Mouse (Mus musculus) lung, embryonic 16.5 days (tissue): ENCODE measurements around the gene Ppip5k2. TPM values are rescaled to one million over a fixed set of nuclear protein-coding genes. Genes with fewer than 3 reads are reported as not detected.

ENCODE experiments used
- ATAC-seq: fragments of 200-750 bp; cut with Nextera tagmentation; 2 replicates; pipeline ENCODE4 v1.8.0; 2017; ENCODE audit warnings: low read depth, mild to moderate bottlenecking, moderate library complexity
- H3K27ac ChIP-seq: fragments of 300-500 bp; sonication (generic); 2 replicates; pipeline ENCODE4 v1.5.1; 2014; ENCODE audit warnings: mild to moderate bottlenecking, control low read depth, low read length
- H3K27me3 ChIP-seq: fragments of 300-500 bp; sonication (generic); 2 replicates; pipeline ENCODE4 v1.6.1; 2014; ENCODE audit warnings: low read depth, low read length, mixed read lengths; ENCODE audit not compliant: control insufficient read depth, insufficient read depth
- H3K36me3 ChIP-seq: fragments of 300-500 bp; sonication (generic); 2 replicates; pipeline ENCODE4 v1.6.1; 2014; ENCODE audit warnings: low read length; ENCODE audit not compliant: control insufficient read depth, insufficient read depth
- H3K4me1 ChIP-seq: fragments of 300-500 bp; sonication (generic); replicated peaks from 2 replicates; pipeline ENCODE4 v1.6.1; 2014; ENCODE audit warnings: low read length, mixed read lengths; ENCODE audit not compliant: control insufficient read depth, insufficient read depth
- H3K4me2 ChIP-seq: fragments of 300-500 bp; sonication (generic); 2 replicates; pipeline ENCODE4 v1.6.1; 2014; ENCODE audit warnings: low read depth, low read length, control low read depth
- H3K4me3 ChIP-seq: fragments of 300-500 bp; sonication (generic); 2 replicates; pipeline ENCODE4 v1.5.1; 2014; ENCODE audit warnings: mild to moderate bottlenecking, low read length, control low read depth
- H3K9ac ChIP-seq: fragments of 300-500 bp; sonication (generic); 2 replicates; pipeline ENCODE4 v1.6.1; 2014; ENCODE audit warnings: low read length, control low read depth
- H3K9me3 ChIP-seq: fragments of 300-500 bp; sonication (generic); 2 replicates; pipeline ENCODE4 v1.6.1; 2016; ENCODE audit warnings: low read length; ENCODE audit not compliant: control insufficient read depth
- WGBS: fragments of 180-500 bp; shearing (Covaris S2); extraction: QIAGEN DNeasy Blood & Tissue Kit; methylation state at CpG from one replicate; pipeline ENCODE4 v1.1.7; 2014; 5-methylcytosine and 5-hydroxymethylcytosine counted together
- polyA plus RNA-seq: library from polyadenylated mRNA; unstranded; fragments of >200 nt; fragmentation: Nextera tagmentation; extraction: Ambion mirVana; gene quantifications from 2 replicates; pipeline ENCODE4 v1.2.1, GENCODE M21; 2015

The Ppip5k2 gene
- polyA plus RNA-seq, 1 experiment from 2014 or later, result 22.9 TPM

DNA sequence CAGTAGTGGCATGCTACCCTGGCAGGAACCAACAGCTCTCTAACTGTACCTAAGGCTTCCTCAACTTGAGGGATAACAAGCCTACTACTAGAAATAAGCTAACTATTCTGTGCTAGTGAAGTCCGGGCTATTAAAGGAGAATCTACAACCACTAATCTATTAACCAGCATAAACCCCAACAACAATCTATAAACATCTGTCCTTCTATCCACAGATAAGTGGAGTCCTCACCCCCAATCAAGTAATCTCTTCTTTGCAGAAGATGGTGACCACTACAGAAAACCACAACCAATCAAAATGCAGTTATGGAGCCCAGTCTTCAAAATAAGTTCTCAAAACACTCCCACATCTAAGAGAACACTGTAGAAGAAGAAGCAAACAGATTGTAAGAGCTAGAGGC, 27.1 kb downstream of the Ppip5k2 start:
- H3K9me3 ChIP-seq, result no peaks in the 10 kb centered on the region
- no peak for ATAC-seq
- H3K9ac ChIP-seq, result no peak overlapping the region
- no peak overlapping the region for H3K27ac ChIP-seq
- H3K4me1 ChIP-seq, result no peaks in the 10 kb centered on the region
- WGBS, result 100% methylated on average over 1 of the region's 1 CpGs
- H3K36me3 ChIP-seq, result peaks cover 22% of the 10 kb centered on the region
- H3K4me2 ChIP-seq, result no peak overlapping the region
- H3K4me3 ChIP-seq, result no peak overlapping the region
- H3K27me3 ChIP-seq, result no peaks in the 10 kb centered on the region

DNA sequence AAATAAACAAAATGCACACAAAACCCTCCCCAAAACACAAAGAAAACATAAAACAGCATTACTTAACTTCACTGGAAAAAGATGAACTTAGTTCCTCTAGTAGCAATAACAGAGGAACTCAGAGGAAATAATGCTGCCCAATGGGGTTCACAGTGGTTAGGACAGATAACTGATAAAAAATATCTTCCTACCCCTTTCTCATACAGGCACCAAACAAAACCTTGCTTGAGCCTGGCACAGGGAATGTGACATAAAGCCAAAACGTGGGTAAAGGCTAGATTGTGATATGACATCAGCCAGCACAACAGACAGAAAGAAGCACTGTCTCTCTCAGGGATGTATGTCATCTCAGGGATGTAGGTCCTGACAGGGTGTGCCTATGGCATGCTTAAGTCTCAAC, 40.9 kb downstream of the Ppip5k2 start:
- Histone ChIP-seq H3K27ac (no peak overlapping the region), H3K4me1 (no peaks in the 10 kb centered on the region), H3K4me3 (no peak overlapping the region), H3K36me3 (peaks cover 6% of the 10 kb centered on the region), H3K27me3 (no peaks in the 10 kb centered on the region), H3K9me3 (no peaks in the 10 kb centered on the region), H3K4me2 (no peak overlapping the region), H3K9ac (no peak overlapping the region)
- no peak for ATAC-seq
- WGBS, result 66% methylated on average over 1 of the region's 1 CpGs

DNA sequence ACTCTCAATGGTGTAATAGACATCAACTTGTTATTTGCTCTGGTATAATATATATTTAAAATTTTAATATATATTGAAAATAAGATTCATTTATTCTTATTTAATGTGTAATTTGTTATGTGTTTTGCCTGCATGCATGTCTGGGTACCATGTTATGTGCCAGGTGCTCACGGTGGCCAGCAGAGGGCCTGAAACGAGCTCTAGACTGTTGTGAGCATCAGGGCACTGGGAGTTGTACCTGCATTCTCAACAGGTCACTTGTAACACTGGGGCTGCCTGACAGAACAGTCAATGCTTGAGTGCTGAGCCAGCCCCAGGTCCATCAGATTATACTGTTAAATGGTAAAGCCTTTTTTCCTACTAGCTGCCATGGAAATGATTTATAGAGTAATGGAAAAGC, 43.5 kb downstream of the Ppip5k2 start:
- Histone ChIP-seq H3K27me3 (no peaks in the 10 kb centered on the region), H3K4me2 (no peak overlapping the region), H3K27ac (no peak overlapping the region), H3K4me1 (no peaks in the 10 kb centered on the region), H3K9ac (no peak overlapping the region), H3K4me3 (no peak overlapping the region), H3K36me3 (peaks cover 6% of the 10 kb centered on the region), H3K9me3 (no peaks in the 10 kb centered on the region)
- WGBS, result 49% methylated on average over 2 of the region's 2 CpGs
- no peak for ATAC-seq

DNA sequence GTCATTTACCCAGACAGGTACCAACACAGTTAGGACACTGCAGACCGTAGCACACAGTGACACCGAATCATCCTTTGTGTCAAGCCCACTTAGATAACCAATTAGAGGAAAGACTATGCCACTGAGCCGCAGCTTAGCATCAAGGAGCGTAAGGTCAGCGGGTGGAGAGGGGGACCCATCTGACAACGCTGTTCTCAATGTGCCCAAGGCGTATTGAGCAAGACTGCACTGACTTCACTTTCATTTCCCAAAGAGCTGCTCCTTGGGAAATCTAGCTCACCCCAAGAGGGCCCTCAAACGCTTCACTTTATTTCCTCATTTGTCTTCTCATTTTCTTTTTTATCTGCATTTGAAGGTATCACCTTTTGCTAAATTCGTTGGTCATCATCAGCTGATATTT, 51.8 kb downstream of the Ppip5k2 start:
- no peak overlapping the region for H3K9ac ChIP-seq
- no peaks in the 10 kb centered on the region for H3K4me1 ChIP-seq
- 89% methylated on average over 9 of the region's 9 CpGs for WGBS
- H3K4me2 ChIP-seq, result no peak overlapping the region
- no peak for ATAC-seq
- peaks cover 14% of the 10 kb centered on the region for H3K36me3 ChIP-seq
- no peaks in the 10 kb centered on the region for H3K27me3 ChIP-seq
- no peaks in the 10 kb centered on the region for H3K9me3 ChIP-seq
- H3K27ac ChIP-seq, result no peak overlapping the region
- H3K4me3 ChIP-seq, result no peak overlapping the region

GRCm38 (mm10) chr1:97714334-97714868, 55.8 kb downstream of the Ppip5k2 start:
- H3K27me3 ChIP-seq, result no peaks in the 10 kb centered on the region
- ATAC-seq, result no peak
- peaks cover 13% of the 10 kb centered on the region for H3K36me3 ChIP-seq
- H3K4me3 ChIP-seq, result no peak overlapping the region
- H3K4me2 ChIP-seq, result no peak overlapping the region
- 74% methylated on average over 11 of the region's 11 CpGs for WGBS
- H3K27ac ChIP-seq, result no peak overlapping the region
- H3K9ac ChIP-seq, result no peak overlapping the region
- no peaks in the 10 kb centered on the region for H3K4me1 ChIP-seq
- H3K9me3 ChIP-seq, result no peaks in the 10 kb centered on the region

DNA sequence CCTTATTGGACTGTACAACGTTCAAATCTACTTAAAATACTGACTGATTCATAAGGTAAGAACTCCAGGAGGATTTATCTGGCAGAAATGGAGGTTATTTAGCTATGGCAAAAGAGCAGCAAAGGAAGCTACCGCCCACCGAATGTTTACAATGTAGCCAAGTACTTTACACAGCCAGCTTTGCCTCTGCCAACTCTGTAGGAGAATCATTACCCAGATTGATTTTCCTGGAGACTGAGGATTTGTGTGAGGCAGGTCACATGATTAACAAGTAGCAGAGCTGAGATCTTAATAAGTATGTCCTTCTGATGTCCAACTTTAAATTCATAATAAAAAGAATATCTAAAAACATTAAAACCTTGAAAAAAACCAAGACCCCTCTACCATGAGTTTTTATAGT, 59.7 kb downstream of the Ppip5k2 start:
- no peak overlapping the region for H3K27ac ChIP-seq
- no peak for ATAC-seq
- no peak overlapping the region for H3K9ac ChIP-seq
- peaks cover 11% of the 10 kb centered on the region for H3K36me3 ChIP-seq
- H3K27me3 ChIP-seq, result no peaks in the 10 kb centered on the region
- H3K4me2 ChIP-seq, result no peak overlapping the region
- no peaks in the 10 kb centered on the region for H3K4me1 ChIP-seq
- H3K4me3 ChIP-seq, result no peak overlapping the region
- WGBS, result 77% methylated on average over 3 of the region's 3 CpGs
- no peaks in the 10 kb centered on the region for H3K9me3 ChIP-seq

DNA sequence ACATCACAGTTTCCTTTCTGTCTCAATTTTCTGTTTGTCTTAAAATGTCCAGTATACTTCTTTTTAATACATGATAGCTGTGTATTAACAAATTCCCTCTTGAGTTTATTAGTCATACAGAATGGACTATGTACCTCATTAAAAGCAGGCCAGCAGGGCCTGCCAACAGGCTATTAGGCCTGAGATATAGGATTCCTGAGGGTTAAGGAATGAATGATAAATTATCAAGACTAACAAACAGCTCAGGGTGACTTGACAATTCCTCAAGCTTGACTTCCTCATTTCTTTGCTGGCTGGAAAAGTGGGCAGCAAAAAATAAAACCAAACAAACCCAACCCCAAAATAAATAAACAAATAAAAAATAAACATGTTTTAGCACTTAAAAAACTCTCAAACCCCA, 64.8 kb downstream of the Ppip5k2 start:
- no peak overlapping the region for H3K9ac ChIP-seq
- no peaks in the 10 kb centered on the region for H3K27me3 ChIP-seq
- no peaks in the 10 kb centered on the region for H3K4me1 ChIP-seq
- ATAC-seq, result no peak
- H3K27ac ChIP-seq, result no peak overlapping the region
- H3K36me3 ChIP-seq, result peaks cover 7% of the 10 kb centered on the region
- no peak overlapping the region for H3K4me2 ChIP-seq
- H3K9me3 ChIP-seq, result no peaks in the 10 kb centered on the region
- no peak overlapping the region for H3K4me3 ChIP-seq

DNA sequence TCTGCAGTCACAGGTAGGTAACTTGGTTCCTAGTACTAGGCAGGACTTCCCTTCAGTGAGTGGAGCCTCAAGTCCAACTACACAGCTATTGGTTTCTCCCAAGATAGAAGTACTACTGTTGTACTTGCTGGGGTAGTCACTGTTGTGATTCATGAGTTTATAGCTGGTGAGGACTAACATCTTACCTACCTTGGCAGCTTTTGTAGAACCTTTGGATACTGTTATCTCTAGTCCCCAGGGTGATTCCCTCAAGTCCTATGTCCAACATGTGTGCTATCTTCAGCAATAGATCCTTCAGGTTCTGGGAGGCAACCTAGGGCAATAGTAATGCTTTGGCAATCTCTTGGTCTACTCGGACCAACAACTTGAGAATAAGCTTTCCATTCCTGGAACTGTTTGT, 65.6 kb downstream of the Ppip5k2 start:
- Histone ChIP-seq H3K4me2 (no peak overlapping the region), H3K27me3 (no peaks in the 10 kb centered on the region), H3K36me3 (peaks cover 7% of the 10 kb centered on the region), H3K9me3 (no peaks in the 10 kb centered on the region), H3K27ac (no peak overlapping the region), H3K9ac (no peak overlapping the region), H3K4me1 (no peaks in the 10 kb centered on the region), H3K4me3 (no peak overlapping the region)
- ATAC-seq, result no peak
- WGBS, result 82% methylated on average over 1 of the region's 1 CpGs

DNA sequence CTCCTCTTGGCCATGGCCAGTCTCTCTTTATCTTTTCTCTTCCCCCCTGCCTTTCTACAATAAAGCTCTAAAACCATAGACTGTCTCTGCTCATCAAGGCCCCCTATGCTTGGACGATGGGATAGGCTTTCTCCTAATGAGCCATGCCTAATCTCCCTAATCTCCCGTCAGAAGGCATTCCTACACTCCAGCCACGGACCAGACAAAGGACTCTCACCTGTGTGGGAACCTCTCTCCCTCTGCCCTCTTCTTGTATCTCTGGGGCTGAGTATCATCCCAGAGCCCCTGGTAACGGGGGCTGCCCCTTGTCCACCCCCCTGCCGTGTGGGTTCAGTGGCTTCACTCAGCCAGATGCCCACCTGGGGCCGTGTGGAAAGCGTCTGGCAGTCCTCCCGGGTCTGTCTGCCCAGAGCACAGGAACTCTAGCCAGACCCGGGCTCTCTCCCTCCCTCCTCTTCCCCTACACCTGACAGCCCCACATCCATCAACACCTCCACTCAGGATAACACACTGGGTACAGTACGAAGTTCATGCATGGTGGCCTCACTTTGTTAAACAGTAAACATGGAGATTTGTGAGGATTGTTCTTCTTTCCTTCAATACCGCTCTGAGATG, 71.1 kb downstream of the Ppip5k2 start:
- H3K36me3 ChIP-seq, result no peaks in the 10 kb centered on the region
- H3K27ac ChIP-seq, result no peak overlapping the region
- H3K4me2 ChIP-seq, result no peak overlapping the region
- H3K27me3 ChIP-seq, result no peaks in the 10 kb centered on the region
- no peaks in the 10 kb centered on the region for H3K4me1 ChIP-seq
- 12% methylated on average over 11 of the region's 11 CpGs for WGBS
- H3K9me3 ChIP-seq, result no peaks in the 10 kb centered on the region
- ATAC-seq, result no peak
- H3K9ac ChIP-seq, result no peak overlapping the region
- no peak overlapping the region for H3K4me3 ChIP-seq

DNA sequence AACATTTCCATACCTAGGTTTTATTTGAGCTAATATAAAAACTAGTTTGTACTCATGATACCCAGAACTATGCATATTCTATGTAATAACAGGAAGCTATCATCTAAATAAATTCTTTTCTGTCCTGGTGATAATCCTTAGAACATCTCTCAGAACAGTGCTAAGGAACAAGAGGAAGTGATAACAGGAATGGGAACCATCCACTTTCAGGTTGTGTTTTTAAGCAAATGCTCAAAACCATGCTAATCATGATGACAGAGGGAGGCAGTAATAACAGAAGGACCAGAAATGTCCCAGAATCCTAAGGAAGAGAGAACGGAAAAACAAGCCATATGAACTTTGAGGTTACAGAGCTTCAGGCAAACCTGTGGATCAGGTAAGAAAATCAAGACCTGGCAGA, 72.9 kb downstream of the Ppip5k2 start:
- H3K4me2 ChIP-seq, result no peak overlapping the region
- no peaks in the 10 kb centered on the region for H3K9me3 ChIP-seq
- H3K27me3 ChIP-seq, result no peaks in the 10 kb centered on the region
- 88% methylated on average over 1 of the region's 1 CpGs for WGBS
- H3K36me3 ChIP-seq, result no peaks in the 10 kb centered on the region
- no peaks in the 10 kb centered on the region for H3K4me1 ChIP-seq
- ATAC-seq, result no peak
- H3K9ac ChIP-seq, result no peak overlapping the region
- no peak overlapping the region for H3K4me3 ChIP-seq
- H3K27ac ChIP-seq, result no peak overlapping the region
